Mouse (Mus musculus) ovary, postnatal 14 days (tissue): Measurements from ENCODE around the gene Gm9508.

Source experiments
- DNase-seq: peaks from one replicate; pipeline ENCODE4 v3.0.0; 2022; ENCODE audit warnings: low spot score

Gene Gm9508

GRCm38 (mm10) chr10:77670710-77671109 lies 26.3 kb downstream of the Gm9508 start:
- DNase-seq: no peak

GRCm38 (mm10) chr10:77667402-77667801 lies 29.6 kb downstream of the Gm9508 start:
- no peak for DNase-seq

GRCm38 (mm10) chr10:77666342-77666741 lies 30.7 kb downstream of the Gm9508 start:
- DNase-seq: no peak

GRCm38 (mm10) chr10:77663949-77664665 lies 32.9 kb downstream of the Gm9508 start:
- DNase-seq: no peak

- DNase-seq: no peak
Measured at GRCm38 (mm10) chr10:77658286-77658994, 38.6 kb downstream of the Gm9508 start.

- DNase-seq: no peak
Measured at GRCm38 (mm10) chr10:77652046-77652445, 45.0 kb downstream of the Gm9508 start.

GRCm38 (mm10) chr10:77647901-77648300 lies 49.1 kb downstream of the Gm9508 start:
- DNase-seq: no peak

GRCm38 (mm10) chr10:77647461-77647860 lies 49.6 kb downstream of the Gm9508 start:
- no peak for DNase-seq
